Mouse (Mus musculus) spleen, adult 2 months (tissue): ENCODE measurements around the gene Raver1. TPM values are rescaled to one million over a fixed set of nuclear protein-coding genes. Genes with fewer than 3 reads are reported as not detected.
A peak's percentile ranks its signal among the peaks of the same experiment; 100 is the strongest.

Experiments
- DNase-seq, 2 experiments: peaks; one replicate each; pipeline versions ENCODE4 v3.0.0 to v3.0.0-alpha.2; 2012 to 2021; ENCODE audit warnings: low spot score in 2 of 2, low read depth in 1 of 2
- H3K27ac ChIP-seq: fragments of 200-500 bp; 2 replicates; pipeline ENCODE4 v1.5.1; 2012; ENCODE audit warnings: low read length, inconsistent platforms; ENCODE audit not compliant: insufficient read depth
- H3K27me3 ChIP-seq: fragments of 200-500 bp; 2 replicates; pipeline ENCODE4 v1.6.1; 2012; ENCODE audit warnings: mild to moderate bottlenecking, moderate library complexity, low read length, inconsistent platforms; ENCODE audit not compliant: control insufficient read depth, insufficient read depth
- H3K36me3 ChIP-seq: fragments of 200-500 bp; 2 replicates; pipeline ENCODE4 v1.6.1; 2012; ENCODE audit warnings: mild to moderate bottlenecking, low read length, inconsistent platforms; ENCODE audit not compliant: control insufficient read depth, insufficient read depth
- H3K4me1 ChIP-seq: fragments of 200-500 bp; 2 replicates; pipeline ENCODE4 v1.6.1; 2011; ENCODE audit warnings: inconsistent platforms; ENCODE audit not compliant: control insufficient read depth, insufficient read depth, insufficient read length
- H3K4me3 ChIP-seq: fragments of 200-500 bp; 2 replicates; pipeline ENCODE4 v1.5.1; 2011; ENCODE audit warnings: mild to moderate bottlenecking, inconsistent platforms; ENCODE audit not compliant: insufficient read depth, insufficient read length; ENCODE audit errors: extremely low read depth
- CTCF ChIP-seq: fragments of 200-500 bp; IDR thresholded peaks from 2 replicates; pipeline ENCODE4 v1.5.1; 2011; ENCODE audit warnings: mild to moderate bottlenecking, inconsistent platforms; ENCODE audit not compliant: insufficient read depth, insufficient read length, insufficient replicate concordance; ENCODE audit errors: extremely low read depth
- POLR2A ChIP-seq: fragments of 200-500 bp; IDR thresholded peaks from 2 replicates; pipeline ENCODE4 v1.6.1; 2011; ENCODE audit warnings: low read depth, low read length, inconsistent platforms
- WGBS: fragments of 180-500 bp; shearing (Covaris S2); methylation state at CpG from one replicate; pipeline ENCODE4 v1.1.7; 2018; 5-methylcytosine and 5-hydroxymethylcytosine counted together
- polyA plus RNA-seq: library from polyadenylated mRNA; depleted of rRNA; stranded (reverse); fragments of >200 nt; gene quantifications from 2 replicates; pipeline ENCODE4 v1.2.3, GENCODE M21; 2012

Gene Raver1
- polyA plus RNA-seq, 1 experiment, result 77.9 TPM

DNA sequence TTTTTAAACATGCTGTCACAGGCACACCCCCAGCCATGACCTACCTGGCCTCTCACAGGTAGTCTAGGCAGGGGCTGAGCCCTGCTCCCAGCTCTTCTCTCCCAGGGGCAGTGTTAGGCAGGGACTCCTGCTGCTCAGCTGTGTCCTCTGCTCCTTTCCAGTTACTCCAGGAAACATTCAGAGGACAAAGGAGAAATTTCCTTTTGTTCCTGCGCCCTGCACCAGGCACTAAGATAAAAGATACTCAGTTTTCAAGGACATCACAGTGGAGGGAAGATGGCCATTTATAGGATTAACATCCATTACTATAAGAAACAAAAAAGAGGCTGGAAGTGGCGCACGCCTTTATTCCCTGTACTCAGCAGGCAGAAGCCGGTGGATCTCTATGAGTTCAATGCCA lies 4.2 kb upstream of the Raver1 start:
- H3K27ac ChIP-seq, result no peak overlapping the region
- H3K36me3 ChIP-seq, result no peaks in the 10 kb centered on the region
- no peak overlapping the region for H3K4me3 ChIP-seq
- 95% methylated on average over 4 of the region's 4 CpGs for WGBS
- no peak for DNase-seq
- TF ChIP-seq POLR2A (no peak), CTCF (no peak)
- H3K4me1 ChIP-seq, result peaks cover under 1% of the 10 kb centered on the region; the same call in 1 of the 2 replicates
- H3K27me3 ChIP-seq, result no peaks in the 10 kb centered on the region

DNA sequence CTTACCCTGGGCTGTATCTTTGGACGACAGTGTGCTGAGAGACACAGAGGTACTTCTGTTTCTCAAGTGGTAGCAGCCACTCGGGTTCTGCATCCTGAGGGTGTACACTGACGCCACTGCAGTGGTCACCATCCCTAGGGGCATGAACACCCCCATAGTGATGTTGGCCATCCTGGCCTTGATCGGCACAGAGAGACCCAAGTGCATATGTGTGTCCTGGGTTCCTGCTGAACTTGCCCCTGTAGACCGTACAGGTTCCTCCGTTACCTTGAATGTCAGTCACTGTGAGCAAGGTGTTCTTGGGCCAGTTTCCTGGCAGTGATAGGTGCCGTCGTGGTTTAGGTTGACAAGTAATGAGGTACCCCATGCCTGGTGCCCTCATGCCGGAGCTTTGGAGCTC lies 1.6 kb upstream of the Raver1 start:
- Histone ChIP-seq H3K4me3 (no peak overlapping the region), H3K4me1 (peaks cover 6% of the 10 kb centered on the region; the same call in 1 of the 2 replicates), H3K27me3 (no peaks in the 10 kb centered on the region), H3K36me3 (peaks cover 6% of the 10 kb centered on the region), H3K27ac (no peak overlapping the region)
- 95% methylated on average over 9 of the region's 9 CpGs for WGBS
- DNase-seq, result no peak
- TF ChIP-seq CTCF, result no peak
- no peak for TF ChIP-seq POLR2A

DNA sequence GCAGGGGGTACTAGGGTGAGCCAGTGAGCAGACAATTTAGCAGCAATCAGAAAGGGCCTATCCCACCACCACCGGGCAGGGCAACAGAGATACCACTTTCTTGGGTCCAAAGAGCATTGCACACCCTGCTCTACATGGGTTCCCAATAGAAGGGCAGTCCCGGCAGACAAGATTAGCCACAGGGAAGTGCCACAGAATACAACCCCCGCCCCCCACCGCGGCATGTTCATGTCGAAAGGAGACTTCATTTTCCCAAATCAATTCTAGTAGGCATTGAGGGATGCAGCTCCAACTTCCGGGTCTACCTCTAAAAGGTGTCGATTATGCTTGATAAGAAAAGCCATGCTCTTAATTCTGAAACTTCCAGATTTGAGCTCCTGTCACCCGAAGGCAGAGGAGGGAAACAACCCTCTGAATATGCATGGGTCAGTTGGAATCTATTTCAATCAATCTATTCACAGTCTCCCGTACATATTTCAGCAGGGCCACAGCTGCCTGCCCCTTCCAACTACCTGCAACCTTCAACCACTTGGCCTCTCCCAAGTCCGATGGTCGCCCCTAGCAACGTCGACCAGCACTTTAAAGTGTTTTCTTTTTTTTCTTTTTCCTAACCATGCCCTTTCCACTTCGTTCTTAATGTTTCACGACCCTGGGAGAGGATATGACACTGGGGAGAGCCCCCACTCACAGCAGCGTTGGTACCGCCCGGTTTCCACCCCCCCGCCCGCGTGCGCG lies 669 bp downstream of the Raver1 start:
- peaks cover 6% of the 10 kb centered on the region; the same call in 1 of the 2 replicates for H3K4me1 ChIP-seq
- peaks cover 21% of the 10 kb centered on the region for H3K36me3 ChIP-seq
- no peak overlapping the region; the same call in 1 of the 2 replicates for H3K27ac ChIP-seq
- H3K4me3 ChIP-seq, result peak overlapping the region; percentile 84
- 2% methylated on average over 24 of the region's 24 CpGs for WGBS
- no peak for TF ChIP-seq POLR2A
- no peak for TF ChIP-seq CTCF
- H3K27me3 ChIP-seq, result no peaks in the 10 kb centered on the region
- no peak for DNase-seq

DNA sequence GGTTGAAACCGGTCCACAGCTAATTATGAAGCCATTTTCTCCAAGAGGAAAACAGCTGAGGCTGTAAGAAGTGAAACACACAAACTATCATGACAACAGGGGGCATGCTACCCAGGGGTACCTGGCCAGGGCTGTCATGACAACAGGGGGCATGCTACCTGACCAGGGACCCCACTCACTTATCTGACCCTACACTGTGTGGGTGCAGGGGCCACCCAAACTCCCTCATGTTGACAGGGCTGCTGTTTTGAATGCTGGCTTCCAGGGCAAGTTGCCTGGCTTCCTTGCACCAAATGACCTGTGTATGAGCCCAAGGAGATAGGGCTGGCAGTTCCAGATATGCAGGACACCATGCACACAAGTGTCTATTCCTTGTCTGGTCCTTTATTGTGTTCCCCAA lies 1.3 kb downstream of the Raver1 start:
- H3K4me3 ChIP-seq, result peak overlapping the region; percentile 84; the same call in 1 of the 2 replicates
- peaks cover 25% of the 10 kb centered on the region for H3K36me3 ChIP-seq

DNA sequence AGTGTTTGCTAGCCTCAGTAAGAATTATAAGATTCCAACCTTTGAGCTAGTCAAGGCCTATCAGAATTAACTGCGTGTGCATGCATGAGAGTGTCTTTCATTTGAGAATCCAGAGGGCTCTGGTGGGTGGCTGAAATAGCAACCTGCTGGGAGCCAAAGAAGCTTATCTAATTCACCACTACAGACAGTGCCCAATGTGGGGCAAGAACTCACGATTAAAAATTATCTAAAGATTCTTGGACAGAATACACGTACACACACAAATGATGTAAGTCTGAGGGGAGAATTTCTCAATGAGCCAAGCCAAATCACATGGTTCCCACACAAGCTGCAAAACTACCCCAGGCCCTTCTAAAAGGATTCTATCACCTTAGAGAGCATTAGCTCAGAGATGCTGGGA lies 8.5 kb downstream of the Raver1 start:
- no peak for TF ChIP-seq CTCF
- H3K36me3 ChIP-seq, result peaks cover 72% of the 10 kb centered on the region
- no peaks in the 10 kb centered on the region for H3K27me3 ChIP-seq
- H3K4me1 ChIP-seq, result no peaks in the 10 kb centered on the region
- WGBS, result 83% methylated on average over 3 of the region's 3 CpGs
- no peak overlapping the region for H3K27ac ChIP-seq
- no peak overlapping the region for H3K4me3 ChIP-seq
- DNase-seq, result no peak

More for the DNA sequence above, 1.3 kb downstream of the Raver1 start:
- Histone ChIP-seq H3K4me1 (peaks cover 6% of the 10 kb centered on the region; the same call in 1 of the 2 replicates), H3K27me3 (no peaks in the 10 kb centered on the region), H3K27ac (no peak overlapping the region)
- 95% methylated on average over 1 of the region's 1 CpGs for WGBS
- TF ChIP-seq POLR2A (no peak), CTCF (no peak)
- no peak for DNase-seq

DNA sequence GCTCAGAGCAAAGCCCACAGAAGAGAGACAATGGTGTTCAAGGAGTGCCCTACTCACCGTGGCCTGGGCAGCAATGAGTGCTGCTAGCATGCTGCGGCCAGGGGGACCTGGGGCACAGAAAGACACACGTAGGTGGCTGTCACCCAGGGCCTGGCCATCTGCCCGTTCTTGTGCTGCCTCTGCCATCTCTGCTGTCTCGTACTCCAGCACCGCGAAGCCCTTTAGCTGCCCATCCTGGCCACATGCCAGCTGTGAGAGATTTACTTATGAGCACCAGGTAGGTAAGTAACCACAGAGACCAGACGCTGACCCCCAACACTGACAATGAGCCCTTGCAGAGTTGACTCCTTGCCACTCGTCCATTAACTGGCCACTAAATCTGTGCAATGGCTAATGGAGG lies 10.7 kb downstream of the Raver1 start:
- Histone ChIP-seq H3K27me3 (no peaks in the 10 kb centered on the region), H3K27ac (no peak overlapping the region), H3K4me1 (no peaks in the 10 kb centered on the region), H3K4me3 (no peak overlapping the region), H3K36me3 (peaks cover 66% of the 10 kb centered on the region)
- DNase-seq, result no peak
- TF ChIP-seq CTCF (no peak), POLR2A (no peak)
- whole genome bisulfite sequencing, result 92% methylated on average over 9 of the region's 9 CpGs

DNA sequence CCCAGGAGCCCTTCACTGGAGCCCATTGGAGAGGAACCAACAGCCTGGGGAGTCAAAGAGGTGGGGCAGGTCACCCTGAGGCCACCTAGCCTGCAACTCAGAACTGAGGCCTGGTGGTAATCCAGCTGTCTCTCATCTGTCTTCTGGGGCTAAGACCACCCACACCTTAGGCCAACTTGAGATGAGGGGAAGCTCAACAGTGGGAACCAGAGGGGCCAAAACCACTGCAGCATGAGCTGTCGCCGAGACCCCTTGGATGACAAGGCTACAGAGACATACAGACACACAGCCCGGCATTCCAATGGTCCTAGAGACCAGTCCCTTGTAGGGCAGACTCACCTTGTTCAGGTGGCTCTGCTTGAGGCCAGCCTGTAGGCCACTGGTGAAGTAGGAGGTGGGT lies 16.2 kb downstream of the Raver1 start:
- no peaks in the 10 kb centered on the region for H3K27me3 ChIP-seq
- 96% methylated on average over 3 of the region's 3 CpGs for WGBS
- no peak for DNase-seq
- peaks cover 33% of the 10 kb centered on the region for H3K36me3 ChIP-seq
- H3K4me3 ChIP-seq, result no peak overlapping the region
- peaks cover 6% of the 10 kb centered on the region; the same call in 1 of the 2 replicates for H3K4me1 ChIP-seq
- no peak overlapping the region for H3K27ac ChIP-seq
- TF ChIP-seq CTCF, result no peak
- TF ChIP-seq POLR2A, result no peak
